Mouse (Mus musculus): ENCODE results near the gene Trim47. TPM values are rescaled to one million over a fixed set of nuclear protein-coding genes. Genes with fewer than 3 reads are reported as not detected.

Trim47 gene
- polyA plus RNA-seq, 1 experiment, result 101 TPM

GRCm38 (mm10) chr11:116057237-116057881, 69.7 kb downstream of the Trim47 start:
- H3K36me3 ChIP-seq (ENCODE audit: control insufficient read depth, insufficient read depth), result peaks cover 27% of the 10 kb centered on the region
- no peaks in the 10 kb centered on the region for H3K79me2 ChIP-seq (ENCODE audit: control insufficient read depth, insufficient read depth)
- no peak overlapping the region for H3K4me3 ChIP-seq
- no peak overlapping the region for H3ac ChIP-seq (ENCODE audit: control insufficient read depth, insufficient read length)
- no peaks in the 10 kb centered on the region for H3K27me3 ChIP-seq (ENCODE audit: control insufficient read depth, insufficient read depth, insufficient read length)
- H3K4me2 ChIP-seq (ENCODE audit: low read depth), result no peak overlapping the region
- TF ChIP-seq E2F4 (IDR thresholded peaks at IDR 0.05; ENCODE audit: insufficient read depth), result no peak

- Histone ChIP-seq H3K4me2 (ENCODE audit: low read depth) (no peak overlapping the region), H3ac (ENCODE audit: control insufficient read depth, insufficient read length) (no peak overlapping the region), H3K27me3 (ENCODE audit: control insufficient read depth, insufficient read depth, insufficient read length) (no peaks in the 10 kb centered on the region), H3K79me2 (ENCODE audit: control insufficient read depth, insufficient read depth) (no peaks in the 10 kb centered on the region), H3K36me3 (ENCODE audit: control insufficient read depth, insufficient read depth) (peaks cover 33% of the 10 kb centered on the region), H3K4me3 (no peak overlapping the region)
- no peak for TF ChIP-seq REST (IDR thresholded peaks at IDR 0.05; ENCODE audit: insufficient read depth, insufficient read length)
These were observed 71.1 kb downstream of the Trim47 start for GRCm38 (mm10) chr11:116055873-116056272.

Other genes with a start within 250 kb of the Trim47 start
- gene Smim5, start 227.2 kb downstream of the Trim47 start, polyA plus RNA-seq (2012; fragmentation: generic; extraction: Trizol), result 49.4 TPM
- gene Smim6, start 215.2 kb downstream of the Trim47 start, polyA plus RNA-seq (2012; fragmentation: generic; extraction: Trizol), result 7.8 TPM
- gene Sap30bp, start 193.9 kb downstream of the Trim47 start, polyA plus RNA-seq (2012; fragmentation: generic; extraction: Trizol), result 84.9 TPM
- 13.1 TPM for gene Recql5, start 193.7 kb downstream of the Trim47 start, polyA plus RNA-seq (2012; fragmentation: generic; extraction: Trizol)
- gene Itgb4, start 152.5 kb downstream of the Trim47 start, polyA plus RNA-seq (2012; fragmentation: generic; extraction: Trizol), result 1.2 TPM
- 172 TPM for gene Galk1, start 114.5 kb downstream of the Trim47 start, polyA plus RNA-seq (2012; fragmentation: generic; extraction: Trizol)
- 502 TPM for gene H3f3b, start 99.2 kb downstream of the Trim47 start, polyA plus RNA-seq (2012; fragmentation: generic; extraction: Trizol)
- gene Unk, start 96.9 kb downstream of the Trim47 start, polyA plus RNA-seq (2012; fragmentation: generic; extraction: Trizol), result 15.3 TPM
- gene Unc13d, start 49.2 kb downstream of the Trim47 start, polyA plus RNA-seq (2012; fragmentation: generic; extraction: Trizol), result 9.1 TPM
- gene Wbp2, start 40.2 kb downstream of the Trim47 start, polyA plus RNA-seq (2012; fragmentation: generic; extraction: Trizol), result 156 TPM
- gene Trim65, start 3.9 kb upstream of the Trim47 start, polyA plus RNA-seq (2012; fragmentation: generic; extraction: Trizol), result 1.9 TPM
- gene Mrpl38, start 11.7 kb upstream of the Trim47 start, polyA plus RNA-seq (2012; fragmentation: generic; extraction: Trizol), result 141 TPM
- 41.7 TPM for gene Fbf1, start 41.0 kb upstream of the Trim47 start, polyA plus RNA-seq (2012; fragmentation: generic; extraction: Trizol)
- gene Ten1, start 71.6 kb upstream of the Trim47 start, polyA plus RNA-seq (2012; fragmentation: generic; extraction: Trizol), result 61.4 TPM
- 36.4 TPM for gene Acox1, start 71.8 kb upstream of the Trim47 start, polyA plus RNA-seq (2012; fragmentation: generic; extraction: Trizol)
- 0.14 TPM for gene Evpl, start 110.9 kb upstream of the Trim47 start, polyA plus RNA-seq (2012; fragmentation: generic; extraction: Trizol)
- 83.0 TPM for gene Srp68, start 147.0 kb upstream of the Trim47 start, polyA plus RNA-seq (2012; fragmentation: generic; extraction: Trizol)
- 1.5 TPM for gene Galr2, start 153.7 kb upstream of the Trim47 start, polyA plus RNA-seq (2012; fragmentation: generic; extraction: Trizol)
- 55.0 TPM for gene Exoc7, start 180.0 kb upstream of the Trim47 start, polyA plus RNA-seq (2012; fragmentation: generic; extraction: Trizol)
- 0.08 TPM for gene Foxj1, start 208.2 kb upstream of the Trim47 start, polyA plus RNA-seq (2012; fragmentation: generic; extraction: Trizol)